Mouse (Mus musculus): Measurements from ENCODE around the gene Wdpcp.

- no peak for TF ChIP-seq EP300 (IDR thresholded peaks at IDR 0.05; ENCODE audit: low read depth)
- TF ChIP-seq CTCF (IDR thresholded peaks at IDR 0.05; ENCODE audit: low read depth), result no peak
Observed at GRCm38 (mm10) chr11:21564681-21565405, 7.2 kb upstream of the Wdpcp start.
